Mouse (Mus musculus) G1E (cell line): ENCODE data around the gene Ppp1r35.

Experiments
- CTCF ChIP-seq: IDR thresholded peaks from 2 replicates; pipeline ENCODE4 v1.5.1; 2012; ENCODE audit warnings: low read depth, low read length, inconsistent platforms, mixed read lengths
- TAL1 ChIP-seq: conservative IDR thresholded peaks from 2 replicates; pipeline ENCODE4 v1.6.1; 2012; ENCODE audit warnings: low read depth, low read length, inconsistent platforms, mixed read lengths

GRCm38 (mm10) chr5:137742048-137742447 is 36.6 kb upstream of the Ppp1r35 start:
- TF ChIP-seq CTCF, result no peak
- no peak for TF ChIP-seq TAL1
